Mouse (Mus musculus) cerebellum, postnatal 10 days (tissue): ENCODE measurements around the gene Rere.
"Not testable (repeated sequence)": the region's sequence is repeated elsewhere in the genome, so short reads cannot be mapped to it uniquely, and the experiment has no call there.

Experiments
- DNase-seq, 2 experiments: peaks; one replicate each; pipeline ENCODE4 v3.0.0; 2021; ENCODE audit warnings: mixed read lengths in 2 of 2

Rere gene

DNA sequence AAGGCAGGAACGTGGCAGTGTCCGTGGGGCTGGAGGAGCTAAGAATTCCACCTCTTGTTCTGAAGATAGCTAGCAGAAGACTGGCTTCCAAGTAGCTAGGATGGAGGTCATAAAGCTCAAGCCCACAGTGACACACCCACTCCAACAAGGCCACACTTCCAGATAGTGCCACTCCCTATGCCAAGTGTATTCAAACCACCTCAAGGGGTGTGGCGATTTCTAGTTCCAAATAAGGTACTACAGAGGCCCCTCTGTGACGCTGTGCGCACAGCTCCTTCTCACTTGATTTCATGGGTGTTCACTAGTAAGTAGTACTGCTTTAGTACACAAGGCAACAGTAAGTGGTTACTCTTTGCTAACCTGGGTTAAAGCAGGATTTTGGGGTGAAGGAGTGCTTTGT is 237.4 kb downstream of the Rere start:
- no peak for DNase-seq

DNA sequence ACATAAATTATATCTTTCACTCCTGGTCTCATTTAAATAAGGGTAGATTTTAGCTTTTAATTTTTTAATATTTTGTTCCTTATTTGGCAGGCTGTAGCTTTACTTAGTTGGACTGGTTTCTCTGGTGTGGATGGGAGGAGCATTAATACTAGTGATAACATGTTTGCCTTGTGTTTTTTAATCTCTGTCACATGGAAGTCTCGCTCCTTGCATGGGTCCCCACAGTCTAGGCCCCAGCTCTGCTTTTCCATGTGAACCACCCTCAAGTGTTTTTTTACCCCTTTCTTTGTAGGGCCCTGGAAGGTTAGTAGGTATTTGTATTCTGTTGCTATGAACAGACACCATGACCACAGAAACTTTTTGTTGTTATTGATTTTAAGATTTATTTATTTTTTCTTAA is 238.6 kb downstream of the Rere start:
- no peak for DNase-seq

DNA sequence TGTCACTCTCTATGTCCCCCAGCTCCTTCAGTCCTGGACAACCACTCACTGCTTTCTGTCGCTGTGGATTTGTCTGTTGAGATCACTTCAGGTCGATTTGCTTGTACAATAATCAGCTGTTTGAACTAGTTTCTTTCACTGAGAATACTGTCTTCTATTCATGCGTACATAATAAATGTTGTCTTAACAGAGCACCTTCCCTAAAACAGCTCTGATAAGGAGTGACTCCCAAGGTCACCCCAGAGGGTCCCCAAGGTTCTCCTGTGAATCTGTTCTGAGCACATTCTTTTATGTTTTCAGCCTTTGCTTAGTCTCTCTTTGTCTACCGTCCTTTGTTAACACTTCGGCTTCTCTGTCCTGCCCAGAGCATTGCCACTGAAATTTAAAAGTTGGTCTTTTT is 241.0 kb downstream of the Rere start:
- no peak for DNase-seq

DNA sequence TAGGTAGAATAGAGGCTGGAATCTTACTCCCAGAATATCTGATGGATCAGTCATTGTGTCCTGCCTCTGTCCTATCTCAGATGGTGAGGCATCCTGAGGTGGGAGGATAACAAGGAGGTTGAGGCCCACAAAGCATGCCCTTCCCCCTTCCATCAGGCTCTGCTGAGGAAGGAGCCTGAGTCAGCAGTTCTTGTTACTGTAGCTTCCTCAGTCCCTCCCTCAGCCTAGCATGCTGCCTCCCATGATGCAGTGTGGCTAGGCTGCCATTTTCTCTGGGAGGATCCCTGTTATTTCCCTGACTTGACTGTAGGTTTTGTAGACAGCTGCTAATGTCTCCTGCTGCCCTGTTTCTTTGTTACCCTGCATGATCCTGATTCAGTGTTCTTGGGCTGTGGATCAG is 241.9 kb downstream of the Rere start:
- DNase-seq: no peak

DNA sequence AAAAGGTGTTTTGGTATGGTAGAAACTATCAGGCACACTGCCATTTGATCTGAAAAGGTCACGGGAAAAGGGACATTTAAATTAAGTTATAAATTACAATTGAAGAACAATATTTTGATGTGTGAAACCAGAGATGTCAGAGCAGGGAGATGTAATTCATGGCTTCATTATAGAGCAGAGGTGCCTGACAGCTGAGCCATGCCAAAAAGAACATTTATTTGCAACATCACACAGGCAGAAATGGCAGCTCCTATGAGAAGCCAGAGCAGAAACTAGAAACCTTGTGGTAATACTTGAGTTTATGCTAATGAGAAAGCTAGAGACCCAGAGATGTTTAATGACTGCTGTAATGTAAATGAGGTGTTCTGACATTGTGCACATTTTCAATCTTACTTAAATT is 244.8 kb downstream of the Rere start:
- no peak for DNase-seq

DNA sequence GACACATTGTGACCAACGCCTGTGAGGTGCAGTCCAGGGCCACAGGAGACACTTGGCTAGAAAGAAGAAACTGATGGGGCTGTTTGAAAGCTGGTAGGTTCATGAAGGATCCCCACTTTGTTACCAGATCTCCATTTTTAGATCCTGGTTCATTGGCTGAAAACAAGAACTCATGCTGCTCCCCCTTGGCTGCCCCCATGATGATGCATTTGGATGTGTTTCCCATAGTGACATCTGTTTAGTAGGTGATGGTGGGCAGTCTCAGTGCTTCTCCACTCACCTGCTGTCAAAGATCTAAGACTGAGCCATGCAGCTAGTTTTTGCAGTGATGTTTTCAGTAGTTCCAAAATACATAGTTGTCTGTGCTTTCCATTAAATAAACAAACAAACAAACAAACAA is 247.0 kb downstream of the Rere start:
- DNase-seq: peak in 1 of 2 experiments; percentile 32

DNA sequence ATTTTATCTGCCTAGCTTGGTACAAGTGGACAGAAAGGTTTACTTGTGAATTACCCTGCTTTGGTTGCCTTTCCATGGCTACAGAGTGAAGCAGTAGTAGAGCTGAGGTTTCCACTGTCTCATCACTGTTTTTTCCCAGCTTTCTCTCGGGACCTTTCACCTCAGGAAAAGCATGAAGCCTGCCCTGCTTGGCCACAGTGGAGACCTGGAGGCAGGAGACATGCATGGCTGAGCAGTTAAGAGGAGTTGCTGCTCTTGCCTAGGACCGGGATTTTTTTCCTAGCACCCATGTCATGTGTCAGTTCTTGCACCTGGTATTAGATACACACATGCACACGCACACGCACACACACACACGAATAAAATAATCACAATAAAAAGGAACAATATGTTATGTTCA is 247.4 kb downstream of the Rere start:
- DNase-seq: no peak

DNA sequence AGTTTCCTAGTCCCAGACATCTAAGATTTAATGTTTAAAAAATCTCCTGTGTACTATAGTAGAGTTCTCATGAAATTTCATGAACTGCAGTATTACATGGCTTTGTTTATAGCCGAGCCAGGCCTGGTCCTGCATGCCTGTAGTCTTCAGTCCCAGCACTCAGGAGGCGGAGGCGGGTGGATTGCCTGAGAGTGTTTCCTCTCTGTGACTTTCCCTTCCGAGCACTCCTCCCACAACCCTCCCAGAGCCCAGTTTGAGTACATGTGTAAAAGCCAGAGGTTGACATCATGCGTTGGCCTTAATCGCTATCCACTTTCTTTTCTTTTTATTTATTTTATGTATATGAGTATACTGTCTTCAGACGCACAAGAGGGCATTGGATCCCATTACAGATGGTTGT is 250.4 kb downstream of the Rere start:
- no peak for DNase-seq

DNA sequence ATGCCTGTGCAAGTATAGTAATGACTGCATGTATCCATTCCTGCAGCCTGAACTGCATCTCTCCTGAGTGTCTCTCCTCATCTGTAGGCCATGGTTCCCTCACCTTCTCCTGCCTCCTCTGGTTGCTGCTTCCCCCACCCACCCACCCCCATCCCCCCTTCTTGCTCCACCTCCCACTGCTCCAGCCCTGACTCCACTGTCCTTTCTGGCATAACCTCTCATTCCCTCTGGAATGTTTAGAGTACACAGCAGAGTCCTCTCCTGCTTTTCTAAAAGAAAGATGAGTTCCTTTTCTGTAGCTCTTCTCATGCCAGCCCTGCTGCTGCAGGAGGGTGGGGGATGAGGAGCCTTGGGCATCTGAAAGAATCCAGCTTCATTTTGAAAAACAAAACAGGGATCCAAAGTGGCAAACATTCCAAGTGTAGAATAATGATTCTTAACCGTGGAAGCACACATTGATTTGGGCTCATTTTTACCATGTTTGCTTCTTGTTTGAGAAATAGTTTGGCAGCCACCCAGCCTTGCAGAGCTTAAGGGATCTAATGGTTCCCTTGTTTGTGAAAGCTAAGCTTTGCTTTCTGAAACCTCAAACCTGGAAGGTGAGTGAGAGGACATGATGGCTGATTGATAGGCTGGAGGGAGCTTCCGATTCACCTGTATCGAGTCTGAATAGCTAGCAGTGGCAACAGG is 255.5 kb downstream of the Rere start:
- DNase-seq: no peak

DNA sequence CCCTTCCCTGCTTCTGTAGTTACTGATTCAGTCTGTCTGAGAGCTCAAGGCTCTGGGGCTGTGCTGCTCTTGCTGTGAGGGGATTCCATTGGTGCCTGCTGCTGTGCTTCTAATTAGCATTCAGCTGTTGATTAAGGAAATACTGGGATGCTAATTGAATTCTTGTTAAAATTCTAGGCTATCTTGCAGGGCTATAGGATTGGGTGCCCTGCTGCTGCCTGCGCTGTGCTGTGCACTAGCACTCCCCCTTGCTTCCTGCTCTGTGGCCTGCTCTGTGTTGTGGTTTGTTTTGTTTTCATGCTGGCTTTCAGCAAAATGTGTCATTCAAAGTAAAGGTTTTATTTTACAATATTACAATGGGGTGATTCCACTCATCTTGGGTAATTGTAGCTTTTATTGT is 258.4 kb downstream of the Rere start:
- DNase-seq: no peak

DNA sequence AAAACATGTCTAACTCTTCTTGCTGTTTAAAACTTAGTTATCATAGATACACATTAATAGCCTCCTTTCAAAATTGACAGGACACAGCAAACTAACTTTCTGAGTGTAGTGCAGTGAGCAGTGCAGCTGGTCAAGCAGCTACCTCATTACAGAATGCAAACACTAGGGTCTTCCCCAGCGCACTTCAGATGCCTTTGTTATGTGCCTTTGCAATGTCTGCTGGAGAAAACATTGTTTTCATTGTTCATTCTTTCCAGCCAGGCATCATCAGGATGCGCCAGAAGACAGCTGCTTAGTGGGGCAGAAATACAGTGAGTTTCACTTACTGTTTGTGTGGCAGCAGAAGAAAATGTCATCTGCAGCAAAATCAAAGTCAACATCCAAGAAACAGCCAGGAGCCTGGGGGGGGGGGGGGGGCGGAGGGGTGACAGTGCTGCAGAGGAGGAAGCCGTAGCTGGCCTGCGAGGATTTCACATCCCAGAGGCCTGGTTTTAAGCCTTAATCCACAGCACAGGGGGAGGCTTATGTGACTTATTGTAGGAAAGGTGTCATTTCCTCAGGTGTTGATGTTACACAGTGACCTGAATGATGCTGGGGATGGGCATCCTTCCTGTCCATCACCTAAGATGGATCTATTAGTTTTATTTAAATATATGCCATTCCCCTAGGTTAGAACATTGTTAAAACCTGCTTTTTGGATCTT is 259.1 kb downstream of the Rere start:
- no peak for DNase-seq

DNA sequence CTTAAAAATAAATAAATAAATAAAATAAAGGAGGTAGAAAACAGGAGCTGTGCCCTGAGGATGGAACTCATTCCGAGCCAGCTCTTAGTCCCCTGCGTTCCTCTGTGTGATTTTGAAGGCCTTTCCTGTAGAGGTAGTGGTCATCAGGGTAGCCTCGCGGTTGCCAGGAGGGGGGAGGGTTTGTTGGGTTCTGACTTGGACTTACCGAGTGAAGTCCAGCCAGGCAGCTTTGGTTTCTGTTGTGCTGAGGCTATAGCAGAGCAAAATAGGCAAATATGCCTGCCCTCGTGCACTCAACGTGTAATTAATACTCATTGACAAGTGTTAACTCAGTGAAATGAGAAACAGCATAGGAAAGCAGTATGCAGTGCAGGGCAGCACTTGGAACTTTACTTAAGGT is 262.8 kb downstream of the Rere start:
- DNase-seq: peak; percentile 29 to 40

DNA sequence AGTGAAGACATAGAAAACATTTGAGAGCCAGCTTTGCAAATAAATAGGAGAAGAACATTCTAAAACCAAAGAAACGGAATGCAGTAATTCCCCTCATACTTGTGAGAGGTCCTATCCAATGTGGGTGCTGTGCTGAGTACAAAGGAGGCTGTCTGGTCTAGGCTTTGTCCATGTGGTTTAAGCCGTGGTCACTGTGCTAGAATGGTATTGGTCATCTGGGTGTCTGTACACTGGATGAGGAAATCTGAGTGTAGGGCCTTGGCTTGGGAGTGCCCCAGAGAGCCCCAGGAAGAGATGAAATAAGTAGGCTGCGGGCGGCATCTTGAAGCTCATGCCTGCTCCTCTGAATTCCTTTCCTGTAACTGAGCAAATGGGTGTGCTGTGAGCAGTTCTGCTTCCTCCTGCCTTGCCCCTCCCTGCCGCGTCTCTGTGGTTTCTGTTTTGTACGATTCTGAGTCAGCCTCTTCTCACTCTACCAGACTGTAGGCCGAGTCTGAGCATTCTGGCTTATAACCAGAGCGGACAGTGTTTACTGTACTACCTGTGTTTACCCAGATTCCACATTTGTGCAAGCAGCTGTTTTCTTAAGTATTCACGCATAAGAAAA is 263.3 kb downstream of the Rere start:
- no peak for DNase-seq

DNA sequence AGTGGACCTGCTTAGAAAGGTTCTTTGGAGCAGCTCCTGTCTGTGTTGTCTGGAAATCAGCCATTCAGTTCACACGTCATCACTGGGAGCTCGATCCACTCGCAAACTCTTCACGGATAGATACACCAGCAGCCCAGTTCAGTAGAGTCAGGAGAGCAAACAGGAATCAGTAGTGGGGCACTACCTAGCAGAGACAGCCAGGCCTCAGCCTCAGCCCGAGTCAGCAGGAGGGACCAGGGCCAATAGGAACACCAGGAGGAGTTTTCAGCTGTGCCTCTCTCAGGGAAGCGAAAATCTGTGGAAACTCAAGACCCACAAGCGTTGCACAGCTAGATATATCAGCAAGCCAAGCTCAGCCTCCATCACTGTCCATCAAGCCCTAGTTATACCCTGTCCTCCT is 264.3 kb downstream of the Rere start:
- no peak for DNase-seq

DNA sequence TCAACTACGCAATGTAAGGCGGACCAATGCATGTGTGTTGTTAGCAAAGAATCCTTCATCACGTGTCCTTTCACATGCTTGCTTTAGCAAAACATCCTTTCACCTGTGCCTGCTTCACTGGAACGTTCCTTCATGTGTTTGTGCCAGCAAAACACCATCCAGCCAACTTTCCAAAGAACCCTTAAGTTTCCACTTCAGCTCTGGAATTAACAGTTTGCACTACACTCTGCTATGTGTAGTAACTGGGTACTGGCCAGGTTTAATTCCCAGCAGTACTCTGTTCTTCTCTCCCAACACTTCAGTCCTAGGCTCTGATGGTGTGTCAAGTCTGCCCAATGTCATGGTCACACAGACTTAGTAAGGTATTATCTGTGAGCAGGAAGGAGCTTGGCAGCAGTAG is 264.9 kb downstream of the Rere start:
- not testable (repeated sequence) for DNase-seq

DNA sequence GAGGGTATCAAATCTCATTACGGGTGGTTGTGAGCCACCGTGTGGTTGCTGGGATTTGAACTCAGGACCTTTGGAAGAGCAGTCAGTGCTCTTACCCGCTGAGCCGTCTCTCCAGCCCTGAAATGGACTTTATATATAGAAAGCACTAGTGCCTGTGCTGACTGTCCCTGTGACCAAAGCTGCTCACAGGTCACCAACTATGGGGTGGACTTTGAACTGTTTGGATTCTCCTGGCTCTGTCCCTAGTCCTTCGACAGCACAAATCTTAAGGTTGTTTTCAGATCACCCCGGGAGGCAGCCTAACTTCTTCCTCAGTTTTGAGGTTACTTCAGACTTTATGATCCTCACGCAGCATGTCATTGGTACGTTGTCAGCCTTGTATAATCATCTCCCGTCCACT is 267.9 kb downstream of the Rere start:
- DNase-seq: no peak

DNA sequence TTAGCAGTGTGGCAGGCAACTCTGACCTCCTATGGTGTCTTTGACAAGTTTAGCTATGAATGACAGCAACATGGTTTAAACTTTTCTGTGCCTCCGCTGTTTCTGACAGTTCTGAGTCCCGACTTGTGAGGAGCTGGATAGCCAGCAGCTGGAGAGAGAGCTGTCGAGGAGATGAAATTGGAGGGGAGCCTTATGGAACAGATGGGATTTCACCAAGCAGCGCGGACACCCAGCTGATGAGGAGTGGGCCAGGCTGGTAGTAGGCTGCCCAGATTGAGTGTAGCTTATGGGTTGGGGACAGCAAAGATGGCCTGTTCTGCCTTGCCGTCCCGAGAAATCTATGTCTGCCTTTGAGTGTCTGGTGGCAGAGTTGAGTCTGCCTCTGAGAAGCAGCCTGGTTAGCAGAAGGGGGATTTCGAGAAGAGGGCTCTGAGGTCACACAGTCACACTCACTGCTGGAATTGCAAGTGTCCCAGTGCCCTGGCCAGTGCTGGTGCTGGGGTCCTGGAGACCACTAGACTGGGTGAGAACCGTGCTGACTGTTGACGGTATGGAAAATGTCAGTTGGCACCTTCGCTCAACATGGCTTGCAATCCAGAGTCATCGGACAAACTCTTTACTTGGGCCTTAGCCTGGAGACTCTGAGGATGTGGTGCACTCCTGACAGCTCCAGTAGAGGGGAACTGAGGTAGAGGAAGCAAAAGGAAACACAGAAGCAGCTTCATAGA is 268.7 kb downstream of the Rere start:
- peak; percentile 64 to 73 for DNase-seq

DNA sequence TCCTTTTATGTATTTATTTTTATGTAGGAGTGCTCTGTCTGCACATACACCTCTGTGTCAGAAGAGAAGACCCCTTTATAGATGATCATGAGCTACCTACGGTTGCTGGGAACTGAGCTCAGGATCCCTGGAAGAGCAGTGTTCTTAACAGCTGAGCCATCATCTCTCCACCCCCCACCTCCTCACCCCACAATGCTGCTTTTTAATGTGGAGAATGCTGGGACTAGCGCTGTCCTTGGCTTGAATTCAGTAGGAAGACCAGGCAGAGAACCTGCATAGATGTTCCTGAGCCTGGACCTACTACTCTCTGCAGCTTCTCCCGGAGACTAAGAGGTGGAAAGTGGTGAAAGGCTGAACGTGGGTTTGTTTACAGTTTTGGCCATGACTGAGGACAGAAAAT is 269.9 kb downstream of the Rere start:
- no peak for DNase-seq

DNA sequence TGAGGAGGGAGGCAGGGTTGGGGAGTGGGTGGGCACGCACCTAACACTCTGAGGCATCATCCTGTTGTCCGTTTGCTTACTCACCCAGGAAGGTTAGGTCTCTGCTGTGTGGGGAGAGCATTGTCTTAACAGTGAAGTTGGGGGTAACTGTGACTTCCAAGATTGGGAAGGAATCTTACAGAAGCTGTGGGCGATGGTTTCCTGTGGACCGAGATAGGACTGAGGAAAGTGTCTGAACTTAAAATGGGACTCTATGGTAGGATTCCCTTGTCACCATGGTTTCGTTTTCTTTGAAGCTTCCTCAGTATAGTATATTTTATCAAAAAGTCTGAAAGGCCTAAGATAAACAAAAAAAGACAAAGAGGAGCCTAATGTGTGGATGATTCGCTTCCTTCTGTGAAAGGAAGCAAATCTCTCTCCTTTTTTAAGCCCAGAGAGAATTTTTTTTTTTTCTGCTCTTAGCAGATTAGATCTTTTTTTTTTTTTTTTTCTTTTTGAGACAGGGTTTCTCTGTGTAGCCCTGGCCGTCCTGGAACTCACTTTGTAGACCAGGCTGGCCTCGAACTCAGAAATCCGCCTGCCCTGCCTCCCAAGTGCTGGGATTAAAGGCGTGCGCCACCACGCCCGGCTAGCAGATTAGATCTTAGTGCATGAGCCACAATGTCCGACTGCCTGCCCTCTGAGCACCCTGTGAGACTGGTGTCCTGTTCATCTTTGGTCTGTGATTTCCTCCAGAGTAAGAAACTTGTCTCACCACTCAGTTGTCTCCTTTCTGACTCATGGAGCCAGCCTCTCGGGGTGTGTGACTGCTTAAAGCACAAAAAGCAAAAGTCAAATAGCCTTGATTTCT is 271.5 kb downstream of the Rere start:
- DNase-seq: no peak

DNA sequence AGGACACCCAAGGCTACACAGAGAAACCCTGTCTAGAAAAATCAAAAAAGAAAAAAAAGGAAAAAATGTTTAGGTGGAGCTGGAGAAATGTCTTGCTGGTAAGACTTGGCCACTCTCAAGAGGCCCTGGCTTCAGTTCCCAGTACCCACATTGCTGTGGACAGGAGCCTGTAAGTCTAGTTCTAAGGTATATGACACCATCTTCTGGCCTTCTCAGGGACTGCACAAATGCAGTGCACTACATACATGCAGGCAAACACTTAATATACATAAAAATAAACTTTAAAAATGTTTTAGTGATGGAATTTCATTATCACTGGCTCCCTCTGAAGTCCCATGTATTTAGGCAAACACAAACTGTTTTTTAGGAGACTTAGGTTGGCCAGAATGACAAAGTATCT is 274.3 kb downstream of the Rere start:
- DNase-seq: no peak

DNA sequence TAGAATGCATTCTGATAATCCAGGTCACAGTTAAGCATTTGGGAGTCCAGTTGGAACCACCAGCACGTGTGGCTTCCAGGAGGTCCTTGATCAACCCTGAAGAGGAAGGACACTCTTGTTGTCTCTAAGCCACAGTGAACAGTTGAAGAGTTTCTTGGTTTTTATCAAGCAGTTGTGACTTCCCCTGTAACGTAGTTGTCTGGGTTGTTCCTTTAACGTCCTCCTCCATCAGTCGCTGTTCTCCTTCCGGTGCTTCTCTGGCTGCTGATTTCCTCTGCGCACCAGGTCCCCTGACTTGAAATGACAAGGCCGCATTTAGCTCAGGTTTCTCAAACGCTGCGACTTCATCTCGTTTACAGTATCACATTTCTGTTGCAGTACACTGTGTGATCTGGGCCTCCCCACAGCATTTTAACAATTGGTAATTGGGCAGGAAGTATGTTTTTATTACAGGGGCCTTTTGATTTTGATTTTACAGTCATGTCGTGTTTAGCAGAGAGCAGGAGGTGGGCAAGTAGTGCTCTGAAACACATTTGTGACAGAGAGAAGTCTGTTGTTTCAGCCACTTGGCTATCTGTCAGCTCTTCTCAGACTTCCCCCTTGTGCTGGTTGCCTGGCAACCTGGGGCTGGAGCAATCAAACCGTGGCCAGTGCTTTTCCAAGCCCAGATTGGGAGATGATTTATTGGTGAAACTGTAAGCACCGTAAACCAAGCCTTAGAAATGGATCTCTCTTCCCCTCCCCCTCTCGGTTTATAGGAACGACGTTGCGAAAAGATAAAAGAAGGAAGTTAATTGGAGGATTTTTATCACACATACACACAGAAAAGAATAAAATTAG is 275.2 kb downstream of the Rere start:
- DNase-seq: peak; percentile 91 to 94

DNA sequence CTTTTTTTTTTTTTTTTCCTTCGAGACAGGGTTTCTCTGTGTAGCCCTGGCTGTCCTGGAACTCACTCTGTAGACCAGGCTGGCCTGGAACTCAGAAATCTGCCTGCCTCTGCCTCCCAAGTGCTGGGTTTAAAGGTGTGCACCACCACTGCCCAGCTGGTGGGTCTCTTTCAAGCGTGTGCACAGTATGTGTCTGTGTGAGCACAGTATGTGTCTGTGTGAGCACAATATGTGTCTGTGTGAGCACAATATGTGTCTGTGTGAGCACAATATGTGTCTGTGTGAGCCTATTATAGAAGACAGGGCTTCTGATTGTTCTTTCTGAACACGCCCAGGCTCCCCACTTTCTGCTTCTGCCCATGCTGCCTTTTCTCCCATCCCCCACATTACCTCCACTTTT is 275.8 kb downstream of the Rere start:
- DNase-seq: not testable (repeated sequence)
